Mouse (Mus musculus) neural tube, embryonic 14.5 days (tissue): ENCODE results near the gene Dock3. TPM values are rescaled to one million over a fixed set of nuclear protein-coding genes. Genes with fewer than 3 reads are reported as not detected.

ENCODE experiments used
- ATAC-seq: fragments of 200-750 bp; cut with Nextera tagmentation; 2 replicates; pipeline ENCODE4 v1.8.0; 2017; ENCODE audit warnings: low read depth, mild to moderate bottlenecking, moderate TSS enrichment, moderate library complexity
- H3K27ac ChIP-seq: fragments of 300-500 bp; sonication (generic); 2 replicates; pipeline ENCODE4 v1.5.1; 2014; ENCODE audit warnings: low read depth, mild to moderate bottlenecking, control low read depth, low read length, moderate library complexity, mixed read lengths
- H3K27me3 ChIP-seq: fragments of 300-500 bp; sonication (generic); 2 replicates; pipeline ENCODE4 v1.6.1; 2014; ENCODE audit warnings: low read length; ENCODE audit not compliant: control insufficient read depth, insufficient read depth
- H3K36me3 ChIP-seq: fragments of 300-500 bp; sonication (generic); 2 replicates; pipeline ENCODE4 v1.6.1; 2014; ENCODE audit warnings: low read length, mixed read lengths; ENCODE audit not compliant: control insufficient read depth, insufficient read depth
- H3K4me1 ChIP-seq: fragments of 300-500 bp; sonication (generic); 2 replicates; pipeline ENCODE4 v1.6.1; 2014; ENCODE audit warnings: low read length; ENCODE audit not compliant: control insufficient read depth, insufficient read depth
- H3K4me2 ChIP-seq: fragments of 300-500 bp; sonication (generic); 2 replicates; pipeline ENCODE4 v1.6.1; 2014; ENCODE audit warnings: mild to moderate bottlenecking, low read depth, low read length, control low read depth
- H3K4me3 ChIP-seq: fragments of 300-500 bp; sonication (generic); 2 replicates; pipeline ENCODE4 v1.5.1; 2014; ENCODE audit warnings: low read depth, low read length, control low read depth, mixed read lengths
- H3K9ac ChIP-seq: fragments of 300-500 bp; sonication (generic); replicated peaks from 2 replicates; pipeline ENCODE4 v1.6.1; 2014; ENCODE audit warnings: low read depth, mild to moderate bottlenecking, control low read depth, low read length, mixed read lengths
- H3K9me3 ChIP-seq: fragments of 300-500 bp; sonication (generic); 2 replicates; pipeline ENCODE4 v1.6.1; 2016; ENCODE audit warnings: low read length; ENCODE audit not compliant: control insufficient read depth
- WGBS: fragments of 180-500 bp; shearing (Covaris S2); extraction: QIAGEN DNeasy Blood & Tissue Kit; methylation state at CpG from one replicate; pipeline ENCODE4 v1.1.7; 2014; 5-methylcytosine and 5-hydroxymethylcytosine counted together
- polyA plus RNA-seq: library from polyadenylated mRNA; unstranded; fragments of >200 nt; fragmentation: Nextera tagmentation; extraction: Ambion mirVana; gene quantifications from 2 replicates; pipeline ENCODE4 v1.2.1, GENCODE M21; 2014

Gene Dock3
- polyA plus RNA-seq, 1 experiment from 2014 or later: 35.4 TPM

- peak overlapping the region; percentile 99 for H3K4me2 ChIP-seq
- peaks cover 38% of the 10 kb centered on the region for H3K4me1 ChIP-seq
- no peaks in the 10 kb centered on the region for H3K9me3 ChIP-seq
- peak overlapping the region; percentile 4; the same call in 1 of the 2 replicates for H3K4me3 ChIP-seq
- H3K9ac ChIP-seq: peak overlapping the region; percentile 34; the same call in 1 of the 2 replicates
- ATAC-seq: no peak
- H3K36me3 ChIP-seq: peaks cover 44% of the 10 kb centered on the region
- WGBS: 85% methylated on average over 3 of the region's 3 CpGs
- H3K27ac ChIP-seq: no peak overlapping the region
- no peaks in the 10 kb centered on the region for H3K27me3 ChIP-seq
Measured at GRCm38 (mm10) chr9:106883085-106883484, 348.6 kb downstream of the Dock3 start.

GRCm38 (mm10) chr9:106882176-106882575, 349.5 kb downstream of the Dock3 start:
- Histone ChIP-seq H3K4me3 (no peak overlapping the region), H3K36me3 (peaks cover 46% of the 10 kb centered on the region), H3K27ac (no peak overlapping the region), H3K9me3 (no peaks in the 10 kb centered on the region), H3K9ac (no peak overlapping the region), H3K27me3 (no peaks in the 10 kb centered on the region), H3K4me2 (no peak overlapping the region), H3K4me1 (peaks cover 34% of the 10 kb centered on the region)
- 64% methylated on average over 4 of the region's 4 CpGs for WGBS
- ATAC-seq: no peak

GRCm38 (mm10) chr9:106881071-106881755, 350.5 kb downstream of the Dock3 start:
- ATAC-seq: no peak
- Histone ChIP-seq H3K4me3 (no peak overlapping the region), H3K9me3 (no peaks in the 10 kb centered on the region), H3K9ac (no peak overlapping the region), H3K36me3 (peaks cover 46% of the 10 kb centered on the region), H3K4me1 (peaks cover 34% of the 10 kb centered on the region), H3K27ac (no peak overlapping the region), H3K4me2 (no peak overlapping the region), H3K27me3 (no peaks in the 10 kb centered on the region)
- WGBS: 58% methylated on average over 4 of the region's 4 CpGs

- no peaks in the 10 kb centered on the region for H3K9me3 ChIP-seq
- H3K4me3 ChIP-seq: no peak overlapping the region
- H3K4me2 ChIP-seq: no peak overlapping the region
- H3K27me3 ChIP-seq: no peaks in the 10 kb centered on the region
- H3K27ac ChIP-seq: no peak overlapping the region
- 65% methylated on average over 4 of the region's 4 CpGs for WGBS
- 0 out of 2 replicates have a peak overlapping the region, but pooled peaks have one; percentile 11 for H3K9ac ChIP-seq
- ATAC-seq: no peak
- H3K4me1 ChIP-seq: peaks cover 22% of the 10 kb centered on the region
- peaks cover 56% of the 10 kb centered on the region for H3K36me3 ChIP-seq
Measured at GRCm38 (mm10) chr9:106879471-106879870, 352.2 kb downstream of the Dock3 start.

GRCm38 (mm10) chr9:106876666-106877065, 355.0 kb downstream of the Dock3 start:
- H3K36me3 ChIP-seq: peaks cover 47% of the 10 kb centered on the region
- no peak for ATAC-seq
- H3K4me2 ChIP-seq: no peak overlapping the region
- H3K27ac ChIP-seq: no peak overlapping the region
- no peaks in the 10 kb centered on the region for H3K9me3 ChIP-seq
- no peaks in the 10 kb centered on the region for H3K27me3 ChIP-seq
- WGBS: 79% methylated on average over 3 of the region's 3 CpGs
- no peaks in the 10 kb centered on the region for H3K4me1 ChIP-seq
- no peak overlapping the region for H3K4me3 ChIP-seq
- H3K9ac ChIP-seq: no peak overlapping the region

GRCm38 (mm10) chr9:106874216-106874615, 357.5 kb downstream of the Dock3 start:
- Histone ChIP-seq H3K4me3 (no peak overlapping the region), H3K27ac (no peak overlapping the region), H3K9me3 (no peaks in the 10 kb centered on the region), H3K36me3 (peaks cover 39% of the 10 kb centered on the region), H3K4me1 (no peaks in the 10 kb centered on the region), H3K4me2 (no peak overlapping the region), H3K27me3 (no peaks in the 10 kb centered on the region), H3K9ac (no peak overlapping the region)
- ATAC-seq: no peak
- WGBS: 83% methylated on average over 5 of the region's 5 CpGs

GRCm38 (mm10) chr9:106858036-106858435, 373.7 kb downstream of the Dock3 start:
- no peaks in the 10 kb centered on the region for H3K4me1 ChIP-seq
- H3K9me3 ChIP-seq: no peaks in the 10 kb centered on the region
- no peak overlapping the region for H3K4me2 ChIP-seq
- WGBS: 92% methylated on average over 11 of the region's 11 CpGs
- H3K4me3 ChIP-seq: no peak overlapping the region
- no peak overlapping the region for H3K9ac ChIP-seq
- ATAC-seq: no peak
- H3K36me3 ChIP-seq: peaks cover 56% of the 10 kb centered on the region
- H3K27me3 ChIP-seq: no peaks in the 10 kb centered on the region
- H3K27ac ChIP-seq: no peak overlapping the region

GRCm38 (mm10) chr9:106856664-106857063, 375.0 kb downstream of the Dock3 start:
- 87% methylated on average over 3 of the region's 3 CpGs for WGBS
- no peak overlapping the region for H3K4me3 ChIP-seq
- no peak overlapping the region for H3K4me2 ChIP-seq
- ATAC-seq: no peak
- H3K27ac ChIP-seq: no peak overlapping the region
- no peak overlapping the region for H3K9ac ChIP-seq
- no peaks in the 10 kb centered on the region for H3K4me1 ChIP-seq
- H3K36me3 ChIP-seq: peaks cover 50% of the 10 kb centered on the region
- H3K9me3 ChIP-seq: no peaks in the 10 kb centered on the region
- H3K27me3 ChIP-seq: no peaks in the 10 kb centered on the region
